Mouse (Mus musculus) heart, embryonic 11.5 days (tissue): ENCODE data around the gene Mical3. TPM values are rescaled to one million over a fixed set of nuclear protein-coding genes. Genes with fewer than 3 reads are reported as not detected.

Source experiments
- ATAC-seq: fragments of 200-750 bp; cut with Nextera tagmentation; replicated peaks from 2 replicates; pipeline ENCODE4 v1.8.0; 2017; ENCODE audit warnings: moderate library complexity; ENCODE audit not compliant: insufficient number of reproducible peaks, low FRiP score, low TSS enrichment
- H3K27ac ChIP-seq: fragments of 300-500 bp; sonication (generic); 2 replicates; pipeline ENCODE4 v1.5.1; 2014; ENCODE audit warnings: mild to moderate bottlenecking, low read depth, low read length
- H3K27me3 ChIP-seq: fragments of 300-500 bp; sonication (generic); 2 replicates; pipeline ENCODE4 v1.6.1; 2014; ENCODE audit warnings: mild to moderate bottlenecking, low read length, mixed read lengths; ENCODE audit not compliant: control insufficient read depth, insufficient read depth
- H3K36me3 ChIP-seq: fragments of 300-500 bp; sonication (generic); 2 replicates; pipeline ENCODE4 v1.6.1; 2014; ENCODE audit warnings: mild to moderate bottlenecking, low read length, moderate library complexity, mixed read lengths; ENCODE audit not compliant: control insufficient read depth, insufficient read depth
- H3K4me1 ChIP-seq: fragments of 300-500 bp; sonication (generic); 2 replicates; pipeline ENCODE4 v1.6.1; 2014; ENCODE audit warnings: low read length; ENCODE audit not compliant: control insufficient read depth, insufficient read depth
- H3K4me2 ChIP-seq: fragments of 300-500 bp; sonication (generic); 2 replicates; pipeline ENCODE4 v1.6.1; 2014; ENCODE audit warnings: mild to moderate bottlenecking, moderate library complexity
- H3K4me3 ChIP-seq: fragments of 300-500 bp; sonication (generic); 2 replicates; pipeline ENCODE4 v1.5.1; 2014; ENCODE audit warnings: low read depth, low read length
- H3K9ac ChIP-seq: fragments of 300-500 bp; sonication (generic); 2 replicates; pipeline ENCODE4 v1.6.1; 2014; ENCODE audit warnings: mild to moderate bottlenecking, low read depth, low read length, moderate library complexity
- H3K9me3 ChIP-seq: fragments of 300-500 bp; sonication (generic); replicated peaks from 2 replicates; pipeline ENCODE4 v1.6.1; 2016; ENCODE audit warnings: low read length; ENCODE audit not compliant: control insufficient read depth
- WGBS: fragments of 180-500 bp; shearing (Covaris S2); extraction: QIAGEN DNeasy Blood & Tissue Kit; methylation state at CpG from one replicate; pipeline ENCODE4 v1.1.7; 2014; ENCODE audit not compliant: insufficient replicate concordance; 5-methylcytosine and 5-hydroxymethylcytosine counted together
- polyA plus RNA-seq: library from polyadenylated mRNA; unstranded; fragments of >200 nt; fragmentation: Nextera tagmentation; extraction: Ambion mirVana; gene quantifications from 2 replicates; pipeline ENCODE4 v1.2.1, GENCODE M21; 2014

Mical3 gene
- polyA plus RNA-seq, 1 experiment from 2014 or later: 53.2 TPM

GRCm38 (mm10) chr6:121153177-121153576 lies 22.4 kb upstream of the Mical3 start:
- no peak for ATAC-seq
- Histone ChIP-seq H3K9ac (no peak overlapping the region), H3K27ac (no peak overlapping the region), H3K36me3 (no peaks in the 10 kb centered on the region), H3K9me3 (no peaks in the 10 kb centered on the region), H3K4me3 (no peak overlapping the region), H3K4me1 (peaks cover 3% of the 10 kb centered on the region; the same call in 1 of the 2 replicates), H3K4me2 (no peak overlapping the region), H3K27me3 (no peaks in the 10 kb centered on the region)
- 69% methylated on average over 8 of the region's 8 CpGs for WGBS

GRCm38 (mm10) chr6:121151732-121152131 lies 20.9 kb upstream of the Mical3 start:
- peaks cover 7% of the 10 kb centered on the region; the same call in 1 of the 2 replicates for H3K4me1 ChIP-seq
- no peaks in the 10 kb centered on the region for H3K36me3 ChIP-seq
- no peak overlapping the region for H3K4me2 ChIP-seq
- no peak for ATAC-seq
- no peaks in the 10 kb centered on the region for H3K27me3 ChIP-seq
- H3K27ac ChIP-seq: no peak overlapping the region
- WGBS: 56% methylated on average over 6 of the region's 6 CpGs
- no peaks in the 10 kb centered on the region for H3K9me3 ChIP-seq
- no peak overlapping the region for H3K4me3 ChIP-seq
- no peak overlapping the region for H3K9ac ChIP-seq

- Histone ChIP-seq H3K4me2 (no peak overlapping the region), H3K4me3 (no peak overlapping the region), H3K4me1 (peaks cover 7% of the 10 kb centered on the region; the same call in 1 of the 2 replicates), H3K27me3 (no peaks in the 10 kb centered on the region), H3K9me3 (no peaks in the 10 kb centered on the region), H3K36me3 (no peaks in the 10 kb centered on the region), H3K27ac (no peak overlapping the region), H3K9ac (no peak overlapping the region)
- 91% methylated on average over 8 of the region's 8 CpGs for WGBS
- no peak for ATAC-seq
These were observed 19.3 kb upstream of the Mical3 start for GRCm38 (mm10) chr6:121150126-121150525.

GRCm38 (mm10) chr6:121149420-121149819 lies 18.6 kb upstream of the Mical3 start:
- no peaks in the 10 kb centered on the region for H3K27me3 ChIP-seq
- H3K36me3 ChIP-seq: no peaks in the 10 kb centered on the region
- no peak overlapping the region for H3K27ac ChIP-seq
- H3K4me1 ChIP-seq: peaks cover 7% of the 10 kb centered on the region; the same call in 1 of the 2 replicates
- no peak overlapping the region for H3K4me2 ChIP-seq
- no peak overlapping the region for H3K9ac ChIP-seq
- no peaks in the 10 kb centered on the region for H3K9me3 ChIP-seq
- ATAC-seq: no peak
- 70% methylated on average over 3 of the region's 3 CpGs for WGBS
- H3K4me3 ChIP-seq: no peak overlapping the region

DNA sequence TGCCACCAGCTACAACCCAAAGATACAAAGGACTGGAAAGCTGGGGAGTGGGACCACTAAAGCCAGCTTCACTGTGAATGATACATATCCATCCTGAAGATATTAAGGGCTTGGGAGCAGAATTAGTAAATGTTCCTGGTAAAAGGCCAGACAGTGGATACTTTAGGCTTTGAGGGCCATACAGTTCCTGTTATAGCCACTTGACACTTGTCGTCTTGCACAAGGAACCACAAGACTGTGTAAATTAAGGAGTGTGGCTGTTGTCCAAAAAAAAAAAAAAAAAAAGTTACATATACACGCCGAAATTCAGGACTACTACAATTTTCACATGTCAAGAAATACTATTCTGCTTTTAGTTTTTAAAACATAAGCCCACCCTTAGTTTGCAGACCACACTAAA lies 17.6 kb upstream of the Mical3 start:
- WGBS: 56% methylated on average over 3 of the region's 3 CpGs
- no peaks in the 10 kb centered on the region for H3K36me3 ChIP-seq
- no peaks in the 10 kb centered on the region for H3K27me3 ChIP-seq
- no peak overlapping the region for H3K4me3 ChIP-seq
- no peak overlapping the region for H3K9ac ChIP-seq
- ATAC-seq: no peak
- H3K27ac ChIP-seq: no peak overlapping the region
- no peaks in the 10 kb centered on the region for H3K9me3 ChIP-seq
- no peak overlapping the region for H3K4me2 ChIP-seq
- peaks cover 10% of the 10 kb centered on the region; the same call in 1 of the 2 replicates for H3K4me1 ChIP-seq

- Histone ChIP-seq H3K27ac (no peak overlapping the region), H3K4me3 (no peak overlapping the region), H3K4me1 (peaks cover 9% of the 10 kb centered on the region; the same call in 1 of the 2 replicates), H3K36me3 (no peaks in the 10 kb centered on the region), H3K9ac (no peak overlapping the region), H3K4me2 (no peak overlapping the region), H3K9me3 (no peaks in the 10 kb centered on the region), H3K27me3 (no peaks in the 10 kb centered on the region)
- WGBS: 38% methylated on average over 4 of the region's 4 CpGs
- 0 out of 2 replicates have a peak, but pooled peaks have one; percentile 23 for ATAC-seq
These were observed 16.0 kb upstream of the Mical3 start for GRCm38 (mm10) chr6:121146798-121147197.

- Histone ChIP-seq H3K4me1 (peaks cover 7% of the 10 kb centered on the region; the same call in 1 of the 2 replicates), H3K27me3 (no peaks in the 10 kb centered on the region), H3K36me3 (no peaks in the 10 kb centered on the region), H3K4me2 (no peak overlapping the region), H3K27ac (no peak overlapping the region), H3K9me3 (no peaks in the 10 kb centered on the region), H3K4me3 (no peak overlapping the region), H3K9ac (no peak overlapping the region)
- no peak for ATAC-seq
- 59% methylated on average over 8 of the region's 8 CpGs for WGBS
These were observed 15.1 kb upstream of the Mical3 start for GRCm38 (mm10) chr6:121145906-121146305.

GRCm38 (mm10) chr6:121145010-121145604 lies 14.3 kb upstream of the Mical3 start:
- no peak for ATAC-seq
- Histone ChIP-seq H3K27me3 (no peaks in the 10 kb centered on the region), H3K4me1 (peaks cover 7% of the 10 kb centered on the region; the same call in 1 of the 2 replicates), H3K9me3 (no peaks in the 10 kb centered on the region), H3K4me3 (no peak overlapping the region), H3K9ac (no peak overlapping the region), H3K4me2 (no peak overlapping the region), H3K36me3 (no peaks in the 10 kb centered on the region), H3K27ac (no peak overlapping the region)
- 64% methylated on average over 13 of the region's 13 CpGs for WGBS

GRCm38 (mm10) chr6:121144066-121144465 lies 13.3 kb upstream of the Mical3 start:
- no peak for ATAC-seq
- Histone ChIP-seq H3K4me1 (peaks cover 7% of the 10 kb centered on the region; the same call in 1 of the 2 replicates), H3K9me3 (no peaks in the 10 kb centered on the region), H3K4me3 (no peak overlapping the region), H3K4me2 (no peak overlapping the region), H3K9ac (no peak overlapping the region), H3K27me3 (no peaks in the 10 kb centered on the region), H3K27ac (no peak overlapping the region), H3K36me3 (no peaks in the 10 kb centered on the region)
- WGBS: 45% methylated on average over 4 of the region's 4 CpGs
